Mouse (Mus musculus) hindbrain, postnatal 0 days (tissue): ENCODE results near the gene Exoc3l2. TPM values are rescaled to one million over a fixed set of nuclear protein-coding genes. Genes with fewer than 3 reads are reported as not detected.
A peak's percentile ranks its signal among the peaks of the same experiment; 100 is the strongest.

Experiments
- ATAC-seq: fragments of 200-750 bp; cut with Nextera tagmentation; 2 replicates; pipeline ENCODE4 v1.8.0; 2017; ENCODE audit warnings: mild to moderate bottlenecking, moderate TSS enrichment, moderate library complexity
- DNase-seq: peaks from one replicate; pipeline ENCODE4 v3.0.0-alpha.2; 2015; ENCODE audit warnings: low spot score
- H3K27ac ChIP-seq: fragments of 300-500 bp; sonication (generic); 2 replicates; pipeline ENCODE4 v1.5.1; 2014; ENCODE audit warnings: mild to moderate bottlenecking
- H3K27me3 ChIP-seq: fragments of 300-500 bp; sonication (generic); 2 replicates; pipeline ENCODE4 v1.6.1; 2014; ENCODE audit warnings: low read length, mixed read lengths; ENCODE audit not compliant: insufficient read depth
- H3K36me3 ChIP-seq: fragments of 300-500 bp; sonication (generic); 2 replicates; pipeline ENCODE4 v1.6.1; 2014; ENCODE audit warnings: low read length, mixed read lengths; ENCODE audit not compliant: insufficient read depth
- H3K4me1 ChIP-seq: fragments of 300-500 bp; sonication (generic); 2 replicates; pipeline ENCODE4 v1.6.1; 2014; ENCODE audit warnings: antibody characterized with exemption, low read length, mixed read lengths; ENCODE audit not compliant: insufficient read depth
- H3K4me2 ChIP-seq: fragments of 300-500 bp; sonication (generic); 2 replicates; pipeline ENCODE4 v1.6.1; 2014; ENCODE audit warnings: low read depth, mild to moderate bottlenecking, low read length, moderate library complexity, mixed read lengths
- H3K4me3 ChIP-seq: fragments of 300-500 bp; sonication (generic); 2 replicates; pipeline ENCODE4 v1.5.1; 2014; ENCODE audit warnings: low read length
- H3K9ac ChIP-seq: fragments of 300-500 bp; sonication (generic); replicated peaks from 2 replicates; pipeline ENCODE4 v1.6.1; 2014; ENCODE audit warnings: mild to moderate bottlenecking, low read length, moderate library complexity, mixed read lengths
- H3K9me3 ChIP-seq: fragments of 300-500 bp; sonication (generic); 2 replicates; pipeline ENCODE4 v1.6.1; 2016; ENCODE audit warnings: low read length, mixed read lengths
- CTCF ChIP-seq: IDR thresholded peaks from 2 replicates; pipeline ENCODE4 v1.5.1; 2016; ENCODE audit warnings: antibody characterized with exemption, control low read depth, low read depth
- WGBS: fragments of 180-500 bp; shearing (Covaris S2); extraction: QIAGEN DNeasy Blood & Tissue Kit; methylation state at CpG from one replicate; pipeline ENCODE4 v1.1.7; 2014; 5-methylcytosine and 5-hydroxymethylcytosine counted together
- polyA plus RNA-seq: library from polyadenylated mRNA; unstranded; fragments of >200 nt; fragmentation: Nextera tagmentation; extraction: Ambion mirVana; gene quantifications from 2 replicates; pipeline ENCODE4 v1.2.1, GENCODE M21; 2015
- total RNA-seq: library from RNA; depleted of rRNA; stranded (reverse); fragments of >200 nt; gene quantifications from 2 replicates; pipeline ENCODE4 v1.2.3, GENCODE M21; 2014

The Exoc3l2 gene
- total and polyA plus RNA-seq, 2 experiments from 2014 or later, result 1.3 to 2.3 TPM

DNA sequence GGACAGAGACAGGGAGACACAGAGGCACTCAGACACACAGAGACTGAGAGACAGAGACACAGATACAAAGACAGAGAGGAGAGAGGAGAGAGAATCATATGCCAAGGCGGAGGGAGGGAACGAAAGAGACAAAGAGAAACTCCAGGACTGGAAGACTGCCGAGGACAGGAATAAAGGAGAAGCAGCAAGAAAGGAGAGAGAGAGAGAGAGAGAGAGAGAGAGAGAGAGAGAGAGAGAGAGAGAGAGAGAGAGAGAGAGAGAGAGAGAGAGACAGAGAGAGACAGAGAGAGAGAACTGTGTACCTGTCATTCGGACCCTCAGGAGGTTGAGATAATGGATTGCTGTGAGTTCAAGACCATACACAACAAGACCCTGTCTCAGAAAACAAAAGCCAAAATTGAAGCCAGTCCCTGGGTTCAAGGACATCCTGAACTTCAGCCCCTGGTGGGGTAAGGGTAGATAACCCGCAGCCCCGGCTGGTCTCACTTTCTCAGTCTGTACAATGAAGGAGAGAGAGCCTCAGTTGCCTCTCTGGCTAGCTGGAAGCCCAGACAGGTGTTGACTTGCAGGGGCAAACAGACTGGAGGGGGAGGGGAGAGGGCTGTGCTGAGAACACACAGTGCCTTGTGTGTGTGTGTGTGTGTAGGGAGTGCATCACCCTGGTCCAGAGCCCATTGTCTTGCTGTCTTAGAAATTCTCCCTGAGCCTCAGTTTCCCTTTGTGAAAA lies 3.8 kb upstream of the Exoc3l2 start:
- 18% methylated on average over 6 of the region's 6 CpGs for WGBS
- no peaks in the 10 kb centered on the region for H3K27me3 ChIP-seq
- H3K9me3 ChIP-seq, result no peaks in the 10 kb centered on the region
- H3K9ac ChIP-seq, result peak overlapping the region; percentile 81
- ATAC-seq (no peak; the same call in 1 of the 2 replicates), DNase-seq (no peak)
- peak overlapping the region; percentile 67 for H3K4me3 ChIP-seq
- no peaks in the 10 kb centered on the region for H3K36me3 ChIP-seq
- H3K4me2 ChIP-seq, result peak overlapping the region; percentile 95
- TF ChIP-seq CTCF, result 0 out of 2 replicates have a peak, but pooled peaks have one; percentile 3
- peak overlapping the region; percentile 78 for H3K27ac ChIP-seq
- H3K4me1 ChIP-seq, result peaks cover 18% of the 10 kb centered on the region; the same call in 1 of the 2 replicates

DNA sequence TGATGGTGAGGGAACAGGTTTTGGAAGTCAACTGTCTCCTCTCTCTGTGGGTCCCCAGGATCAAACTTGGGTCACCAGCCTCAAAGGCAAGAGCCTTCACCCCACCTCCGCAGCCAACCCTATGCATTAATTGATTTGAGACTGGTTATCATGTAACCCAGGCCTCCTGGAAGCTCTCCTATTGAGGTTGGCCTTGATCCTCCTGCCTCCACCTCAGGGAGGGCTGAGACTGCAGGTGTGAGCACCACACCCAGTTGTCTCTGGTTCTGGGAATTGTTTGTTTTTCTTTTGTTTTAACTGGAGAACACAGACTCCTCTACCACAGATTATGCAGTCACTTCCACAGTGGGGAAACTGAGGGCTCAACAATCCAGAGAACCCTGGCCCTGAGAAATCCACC lies 2.6 kb upstream of the Exoc3l2 start:
- Histone ChIP-seq H3K4me2 (no peak overlapping the region), H3K27ac (no peak overlapping the region), H3K9ac (no peak overlapping the region), H3K36me3 (no peaks in the 10 kb centered on the region), H3K4me1 (peaks cover 18% of the 10 kb centered on the region; the same call in 1 of the 2 replicates), H3K9me3 (no peaks in the 10 kb centered on the region), H3K4me3 (no peak overlapping the region), H3K27me3 (no peaks in the 10 kb centered on the region)
- 55% methylated on average over 1 of the region's 1 CpGs for WGBS
- ATAC-seq (no peak), DNase-seq (no peak)
- TF ChIP-seq CTCF, result no peak

DNA sequence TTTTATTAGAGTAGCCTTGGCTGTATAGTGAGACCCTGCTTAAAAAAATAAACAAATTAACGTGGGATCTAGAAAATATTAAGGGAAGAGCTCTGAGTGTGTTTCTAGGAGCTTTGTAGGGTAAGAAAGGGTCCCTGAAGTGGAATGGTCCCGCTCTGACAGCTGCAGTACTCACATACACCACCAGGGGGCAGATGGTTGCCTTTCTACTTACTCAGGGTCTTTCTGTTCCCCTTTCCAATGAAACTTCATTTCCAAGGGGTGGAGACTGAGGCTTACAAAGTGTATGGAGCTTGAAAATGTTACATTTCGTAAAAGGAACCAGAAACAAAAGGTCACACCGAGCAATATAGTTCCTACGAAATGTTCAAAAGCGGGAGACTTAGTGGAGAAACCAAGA lies 1.6 kb upstream of the Exoc3l2 start:
- no peak overlapping the region for H3K27ac ChIP-seq
- 8% methylated on average over 6 of the region's 6 CpGs for WGBS
- no peak overlapping the region for H3K4me2 ChIP-seq
- H3K36me3 ChIP-seq, result no peaks in the 10 kb centered on the region
- H3K4me3 ChIP-seq, result no peak overlapping the region
- H3K4me1 ChIP-seq, result peaks cover 12% of the 10 kb centered on the region; the same call in 1 of the 2 replicates
- H3K27me3 ChIP-seq, result no peaks in the 10 kb centered on the region
- no peaks in the 10 kb centered on the region for H3K9me3 ChIP-seq
- TF ChIP-seq CTCF, result peak; percentile 94
- ATAC-seq (no peak), DNase-seq (peak; percentile 84)
- H3K9ac ChIP-seq, result no peak overlapping the region

- peaks cover 4% of the 10 kb centered on the region; the same call in 1 of the 2 replicates for H3K4me1 ChIP-seq
- no peak overlapping the region for H3K27ac ChIP-seq
- no peaks in the 10 kb centered on the region for H3K27me3 ChIP-seq
- no peaks in the 10 kb centered on the region for H3K9me3 ChIP-seq
- H3K36me3 ChIP-seq, result no peaks in the 10 kb centered on the region
- no peak overlapping the region for H3K4me3 ChIP-seq
- H3K4me2 ChIP-seq, result no peak overlapping the region
- H3K9ac ChIP-seq, result no peak overlapping the region
- ATAC-seq, result no peak
- no peak for TF ChIP-seq CTCF
- WGBS, result 59% methylated on average over 4 of the region's 4 CpGs
- DNase-seq, result no peak
Measured at GRCm38 (mm10) chr7:19462443-19462842, 688 bp upstream of the Exoc3l2 start.

- Histone ChIP-seq H3K9ac (no peak overlapping the region), H3K36me3 (no peaks in the 10 kb centered on the region), H3K4me1 (no peaks in the 10 kb centered on the region), H3K4me2 (0 out of 2 replicates have a peak overlapping the region, but pooled peaks have one; percentile 5), H3K9me3 (no peaks in the 10 kb centered on the region), H3K27me3 (peaks cover 7% of the 10 kb centered on the region; the same call in 1 of the 2 replicates), H3K27ac (no peak overlapping the region), H3K4me3 (no peak overlapping the region)
- WGBS, result 17% methylated on average over 22 of the region's 22 CpGs
- TF ChIP-seq CTCF, result no peak
- ATAC-seq (peak; percentile 34; the same call in 1 of the 2 replicates), DNase-seq (no peak)
Measured at GRCm38 (mm10) chr7:19464367-19465307, 1.5 kb downstream of the Exoc3l2 start.

GRCm38 (mm10) chr7:19466602-19467145 lies 3.5 kb downstream of the Exoc3l2 start:
- WGBS, result 61% methylated on average over 5 of the region's 5 CpGs
- ATAC-seq (no peak), DNase-seq (no peak)
- Histone ChIP-seq H3K36me3 (no peaks in the 10 kb centered on the region), H3K27ac (no peak overlapping the region), H3K4me1 (no peaks in the 10 kb centered on the region), H3K9me3 (no peaks in the 10 kb centered on the region), H3K9ac (no peak overlapping the region), H3K4me2 (no peak overlapping the region), H3K4me3 (no peak overlapping the region), H3K27me3 (peaks cover 17% of the 10 kb centered on the region)
- no peak for TF ChIP-seq CTCF
